Mouse (Mus musculus): ENCODE measurements around the gene Pomc. TPM values are rescaled to one million over a fixed set of nuclear protein-coding genes. Genes with fewer than 3 reads are reported as not detected.

The Pomc gene
- 1.4 and 1.7 TPM in 2 replicates for polyA plus RNA-seq (2014; fragmentation: Nextera tagmentation; extraction: Ambion mirVana)

DNA sequence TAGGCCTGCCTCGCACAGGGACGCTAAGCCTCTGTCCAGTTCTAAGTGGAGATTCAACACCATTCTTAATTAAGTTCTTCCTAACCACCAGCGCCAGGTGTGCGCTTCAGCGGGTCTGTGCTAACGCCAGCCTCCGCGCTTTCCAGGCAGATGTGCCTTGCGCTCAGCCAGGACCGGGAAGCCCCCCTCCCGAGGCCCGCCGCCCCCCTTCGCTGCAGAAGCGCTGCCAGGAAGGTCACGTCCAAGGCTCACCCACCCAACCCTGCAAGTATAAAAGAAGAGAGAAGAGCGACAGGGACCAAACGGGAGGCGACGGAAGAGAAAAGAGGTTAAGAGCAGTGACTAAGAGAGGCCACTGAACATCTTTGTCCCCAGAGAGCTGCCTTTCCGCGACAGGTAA, at the start of gene Pomc:
Pomc (plus strand) TSS at position 301 of the 400 bp plus-strand sequence.
- no peak within 1 kb of the TSS for H3K4me2 ChIP-seq
- 0 out of 2 replicates have a peak, but pooled peaks cover under 1% of the 10 kb centered on the region for H3K4me1 ChIP-seq (replicated peaks; ENCODE audit: control insufficient read depth, insufficient read depth, low read length)
- no peak within 1 kb of the TSS for H3K27ac ChIP-seq (ENCODE audit: low read depth, low read length)
- H3K4me3 ChIP-seq (ENCODE audit: low read depth, low read length): no peak within 1 kb of the TSS
- ATAC-seq (replicated peaks; ENCODE audit: low FRiP score) (no peak), DNase-seq (ENCODE audit: low spot score) (no peak)
- no peaks in the 10 kb centered on the region for H3K36me3 ChIP-seq (ENCODE audit: control insufficient read depth, insufficient read depth, low read length)
- 24% methylated on average over 22 of the region's 22 CpGs for WGBS
- H3K9ac ChIP-seq (ENCODE audit: low read depth, low read length): no peak within 1 kb of the TSS
- H3K27me3 ChIP-seq (replicated peaks; ENCODE audit: control insufficient read depth, insufficient read depth, low read length): peaks cover 17% of the 10 kb centered on the region
- no peaks in the 10 kb centered on the region for H3K9me3 ChIP-seq (ENCODE audit: control insufficient read depth, low read length)

DNA sequence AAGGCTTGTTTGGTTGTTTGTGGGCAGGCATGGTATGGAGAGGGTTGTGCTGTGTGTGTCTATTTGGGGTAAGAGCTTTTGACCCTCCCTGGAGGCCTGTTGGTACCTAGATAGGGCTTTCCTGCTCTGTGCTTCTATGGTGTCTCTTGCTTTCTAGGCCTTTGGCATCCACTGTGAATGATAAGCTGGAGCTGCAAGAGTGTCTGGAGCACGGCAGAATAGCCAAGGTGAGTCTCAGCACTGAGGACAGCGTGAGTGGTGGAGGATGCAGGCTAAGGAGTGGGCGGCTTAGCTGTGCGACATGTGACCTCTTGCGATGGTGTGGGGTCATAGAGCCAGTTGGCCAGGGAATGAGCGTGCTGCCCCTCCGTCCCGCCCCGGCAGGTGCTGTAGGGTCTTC, 49.3 kb upstream of the Pomc start:
- H3K36me3 ChIP-seq (ENCODE audit: control insufficient read depth, insufficient read depth, low read length): peaks cover 46% of the 10 kb centered on the region
- no peak for DNase-seq (ENCODE audit: low spot score)
- no peaks in the 10 kb centered on the region for H3K9me3 ChIP-seq (ENCODE audit: control insufficient read depth, low read length)
- no peak for ATAC-seq (replicated peaks; ENCODE audit: low FRiP score)
- no peak overlapping the region for H3K4me2 ChIP-seq
- no peak overlapping the region for H3K4me3 ChIP-seq (ENCODE audit: low read depth, low read length)
- H3K27ac ChIP-seq (ENCODE audit: low read depth, low read length): no peak overlapping the region
- H3K4me1 ChIP-seq (replicated peaks; ENCODE audit: control insufficient read depth, insufficient read depth, low read length): no peaks in the 10 kb centered on the region
- no peaks in the 10 kb centered on the region for H3K27me3 ChIP-seq (replicated peaks; ENCODE audit: control insufficient read depth, insufficient read depth, low read length)
- WGBS: 95% methylated on average over 9 of the region's 9 CpGs
- H3K9ac ChIP-seq (ENCODE audit: low read depth, low read length): no peak overlapping the region

DNA sequence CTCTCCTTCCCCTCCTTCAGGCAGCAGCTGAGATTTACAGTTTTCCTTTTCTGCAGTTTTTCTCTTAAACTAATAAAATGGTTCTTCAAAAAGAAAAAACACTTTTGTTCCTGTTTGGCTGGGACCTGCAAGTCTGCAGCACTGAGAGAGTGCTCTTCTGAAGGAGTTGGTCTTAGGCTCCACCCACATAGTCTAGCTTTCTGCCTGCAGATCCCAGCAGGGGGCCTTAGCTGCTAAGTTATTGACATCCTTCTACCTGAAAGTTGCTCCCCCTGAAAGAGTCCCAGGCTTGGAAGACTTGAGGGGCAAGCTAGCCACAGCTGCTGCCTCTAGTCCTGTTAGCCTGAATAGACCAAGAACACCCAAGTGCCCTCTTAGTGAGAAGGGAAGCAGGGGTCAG, 48.4 kb upstream of the Pomc start:
- Histone ChIP-seq H3K4me3 (ENCODE audit: low read depth, low read length) (no peak overlapping the region), H3K36me3 (ENCODE audit: control insufficient read depth, insufficient read depth, low read length) (peaks cover 42% of the 10 kb centered on the region), H3K27me3 (replicated peaks; ENCODE audit: control insufficient read depth, insufficient read depth, low read length) (no peaks in the 10 kb centered on the region), H3K4me2 (no peak overlapping the region), H3K4me1 (replicated peaks; ENCODE audit: control insufficient read depth, insufficient read depth, low read length) (no peaks in the 10 kb centered on the region), H3K9ac (ENCODE audit: low read depth, low read length) (no peak overlapping the region), H3K9me3 (ENCODE audit: control insufficient read depth, low read length) (no peaks in the 10 kb centered on the region), H3K27ac (ENCODE audit: low read depth, low read length) (no peak overlapping the region)
- DNase-seq (ENCODE audit: low spot score): no peak
- ATAC-seq (replicated peaks; ENCODE audit: low FRiP score): no peak

DNA sequence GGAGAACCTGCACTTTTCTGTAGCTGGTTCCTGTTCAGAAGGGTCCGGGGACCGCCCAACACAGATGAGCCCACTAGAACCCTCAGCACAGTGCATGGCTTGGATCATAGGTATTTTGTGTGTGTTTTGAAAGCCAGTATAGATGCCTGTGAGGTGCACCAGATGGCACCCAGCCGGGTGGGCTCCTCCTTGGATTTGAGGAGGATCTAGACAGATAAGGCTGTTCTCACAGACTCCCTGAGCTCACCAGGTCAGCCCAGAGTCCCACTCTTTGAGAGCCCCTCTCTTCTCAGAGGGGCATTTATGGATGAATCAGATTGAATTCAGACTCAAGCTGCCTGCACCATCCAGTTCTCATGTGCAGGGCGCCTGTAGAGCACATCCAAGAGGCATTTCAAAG, 47.7 kb upstream of the Pomc start:
- Histone ChIP-seq H3K9ac (ENCODE audit: low read depth, low read length) (no peak overlapping the region), H3K27ac (ENCODE audit: low read depth, low read length) (no peak overlapping the region), H3K4me2 (no peak overlapping the region), H3K27me3 (replicated peaks; ENCODE audit: control insufficient read depth, insufficient read depth, low read length) (no peaks in the 10 kb centered on the region), H3K9me3 (ENCODE audit: control insufficient read depth, low read length) (no peaks in the 10 kb centered on the region), H3K4me3 (ENCODE audit: low read depth, low read length) (no peak overlapping the region), H3K36me3 (ENCODE audit: control insufficient read depth, insufficient read depth, low read length) (peaks cover 36% of the 10 kb centered on the region), H3K4me1 (replicated peaks; ENCODE audit: control insufficient read depth, insufficient read depth, low read length) (no peaks in the 10 kb centered on the region)
- 81% methylated on average over 4 of the region's 4 CpGs for whole genome bisulfite sequencing
- no peak for ATAC-seq (replicated peaks; ENCODE audit: low FRiP score)
- no peak for DNase-seq (ENCODE audit: low spot score)

DNA sequence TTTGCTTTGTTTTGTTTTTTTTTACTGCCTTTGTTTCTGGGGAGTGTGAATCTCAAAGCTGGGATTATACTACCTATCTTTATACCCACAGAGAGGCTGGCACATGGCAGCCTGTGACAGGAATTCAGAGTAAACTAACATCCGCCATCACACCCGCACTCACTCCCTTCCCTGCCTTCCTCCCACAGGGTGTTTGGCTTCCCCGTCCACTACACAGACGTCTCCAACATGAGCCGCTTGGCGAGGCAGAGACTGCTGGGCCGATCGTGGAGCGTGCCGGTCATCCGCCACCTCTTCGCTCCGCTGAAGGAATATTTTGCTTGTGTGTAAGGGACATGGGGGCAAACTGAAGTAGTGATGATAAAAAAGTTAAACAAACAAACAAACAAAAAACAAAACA, 47.3 kb upstream of the Pomc start:
- Histone ChIP-seq H3K36me3 (ENCODE audit: control insufficient read depth, insufficient read depth, low read length) (peaks cover 32% of the 10 kb centered on the region), H3K27me3 (replicated peaks; ENCODE audit: control insufficient read depth, insufficient read depth, low read length) (no peaks in the 10 kb centered on the region), H3K27ac (ENCODE audit: low read depth, low read length) (no peak overlapping the region), H3K4me2 (no peak overlapping the region), H3K9me3 (ENCODE audit: control insufficient read depth, low read length) (no peaks in the 10 kb centered on the region), H3K9ac (ENCODE audit: low read depth, low read length) (no peak overlapping the region), H3K4me1 (replicated peaks; ENCODE audit: control insufficient read depth, insufficient read depth, low read length) (no peaks in the 10 kb centered on the region), H3K4me3 (ENCODE audit: low read depth, low read length) (no peak overlapping the region)
- DNase-seq (ENCODE audit: low spot score) (no peak), ATAC-seq (replicated peaks; ENCODE audit: low FRiP score) (no peak)
- 87% methylated on average over 13 of the region's 13 CpGs for WGBS

DNA sequence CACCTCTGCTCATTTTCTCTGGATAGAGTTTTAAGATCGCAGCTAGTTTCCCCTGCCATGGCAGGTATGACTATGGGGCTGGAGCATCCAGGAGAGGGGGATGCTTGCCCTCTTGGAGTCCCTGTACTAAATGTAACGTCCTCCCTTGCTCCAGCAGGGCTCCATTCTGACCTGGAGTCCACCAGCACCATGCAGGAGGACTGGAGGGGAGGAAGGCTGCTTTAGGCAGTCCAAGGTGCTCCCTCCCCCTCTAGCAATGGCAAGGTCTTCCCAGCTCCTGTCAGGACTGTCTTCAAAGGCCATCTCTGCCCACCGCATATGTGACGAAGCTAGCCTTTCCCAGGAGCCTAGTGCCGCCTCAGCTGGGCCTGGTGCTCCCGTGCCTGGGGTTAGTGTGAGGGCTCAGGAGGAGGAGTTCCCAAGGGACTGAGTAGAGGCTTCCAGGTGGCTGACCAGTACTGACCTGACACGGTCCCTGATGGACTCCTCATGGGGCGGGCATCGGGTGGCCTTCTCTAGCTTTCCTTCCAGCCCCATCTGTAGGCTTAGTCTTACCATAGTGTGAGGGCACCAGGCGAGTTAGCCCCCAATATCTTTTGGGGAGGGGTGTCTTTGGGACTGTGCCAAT, 44.2 kb upstream of the Pomc start:
- Histone ChIP-seq H3K27me3 (replicated peaks; ENCODE audit: control insufficient read depth, insufficient read depth, low read length) (no peaks in the 10 kb centered on the region), H3K4me1 (replicated peaks; ENCODE audit: control insufficient read depth, insufficient read depth, low read length) (no peaks in the 10 kb centered on the region), H3K9me3 (ENCODE audit: control insufficient read depth, low read length) (no peaks in the 10 kb centered on the region), H3K4me3 (ENCODE audit: low read depth, low read length) (no peak overlapping the region), H3K27ac (ENCODE audit: low read depth, low read length) (no peak overlapping the region), H3K36me3 (ENCODE audit: control insufficient read depth, insufficient read depth, low read length) (peaks cover 22% of the 10 kb centered on the region), H3K9ac (ENCODE audit: low read depth, low read length) (no peak overlapping the region), H3K4me2 (no peak overlapping the region)
- whole genome bisulfite sequencing: 60% methylated on average over 10 of the region's 10 CpGs
- ATAC-seq (replicated peaks; ENCODE audit: low FRiP score) (no peak), DNase-seq (ENCODE audit: low spot score) (no peak)

DNA sequence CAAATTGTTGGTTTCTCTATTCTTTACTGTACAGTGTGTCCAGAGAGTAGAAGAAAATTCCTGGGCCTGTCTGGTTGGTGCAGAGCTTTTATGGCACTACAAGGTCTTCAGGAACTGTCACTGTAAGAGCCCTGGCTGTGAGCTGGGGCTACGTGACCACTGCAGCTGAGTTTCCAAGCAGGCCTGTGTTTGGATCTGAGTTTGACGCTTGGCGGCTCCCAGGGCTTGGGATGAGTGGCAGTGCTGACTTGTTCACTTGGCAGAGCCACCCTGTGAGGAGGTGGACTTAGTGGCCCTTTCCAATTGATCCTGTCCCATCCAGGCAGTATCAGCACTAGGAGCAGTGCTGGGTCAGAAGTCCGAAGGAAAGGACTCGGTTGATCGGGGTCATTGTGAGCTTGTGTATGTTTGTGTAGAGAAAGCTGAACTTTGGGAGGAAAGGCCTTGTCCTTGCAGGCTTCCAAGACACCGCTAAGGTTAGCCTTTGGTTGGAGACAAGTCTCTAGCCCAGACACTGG, 42.9 kb upstream of the Pomc start:
- Histone ChIP-seq H3K4me2 (no peak overlapping the region), H3K27me3 (replicated peaks; ENCODE audit: control insufficient read depth, insufficient read depth, low read length) (no peaks in the 10 kb centered on the region), H3K27ac (ENCODE audit: low read depth, low read length) (no peak overlapping the region), H3K36me3 (ENCODE audit: control insufficient read depth, insufficient read depth, low read length) (peaks cover 13% of the 10 kb centered on the region), H3K9ac (ENCODE audit: low read depth, low read length) (no peak overlapping the region), H3K4me1 (replicated peaks; ENCODE audit: control insufficient read depth, insufficient read depth, low read length) (no peaks in the 10 kb centered on the region), H3K4me3 (ENCODE audit: low read depth, low read length) (no peak overlapping the region), H3K9me3 (ENCODE audit: control insufficient read depth, low read length) (no peaks in the 10 kb centered on the region)
- ATAC-seq (replicated peaks; ENCODE audit: low FRiP score): no peak
- 88% methylated on average over 7 of the region's 7 CpGs for WGBS
- no peak for DNase-seq (ENCODE audit: low spot score)

DNA sequence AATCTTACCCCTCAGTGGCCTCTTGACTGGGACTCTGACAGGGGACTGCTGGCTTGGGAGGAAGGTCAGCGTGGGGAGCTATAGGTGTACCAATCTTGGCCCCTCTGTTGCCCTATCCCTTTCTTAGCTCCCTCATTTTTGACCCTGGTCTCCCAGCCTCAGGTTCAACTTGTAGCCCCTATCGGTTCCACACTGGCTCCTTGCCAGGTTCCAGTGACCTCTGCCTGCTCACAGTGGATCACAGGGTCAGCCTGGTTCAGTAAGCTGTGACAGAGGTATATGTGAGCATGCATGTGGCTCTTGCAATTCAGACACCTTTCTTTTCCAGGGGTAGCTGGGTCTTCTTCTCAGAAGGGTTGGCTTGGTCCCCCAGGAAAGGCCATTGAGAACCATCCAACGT, 38.9 kb upstream of the Pomc start:
- H3K4me3 ChIP-seq (ENCODE audit: low read depth, low read length): no peak overlapping the region
- H3K4me1 ChIP-seq (replicated peaks; ENCODE audit: control insufficient read depth, insufficient read depth, low read length): 0 out of 2 replicates have a peak, but pooled peaks cover 3% of the 10 kb centered on the region
- 81% methylated on average over 3 of the region's 3 CpGs for WGBS
- no peak overlapping the region for H3K9ac ChIP-seq (ENCODE audit: low read depth, low read length)
- no peak for DNase-seq (ENCODE audit: low spot score)
- no peaks in the 10 kb centered on the region for H3K36me3 ChIP-seq (ENCODE audit: control insufficient read depth, insufficient read depth, low read length)
- no peaks in the 10 kb centered on the region for H3K27me3 ChIP-seq (replicated peaks; ENCODE audit: control insufficient read depth, insufficient read depth, low read length)
- no peak overlapping the region for H3K4me2 ChIP-seq
- no peak overlapping the region for H3K27ac ChIP-seq (ENCODE audit: low read depth, low read length)
- ATAC-seq (replicated peaks; ENCODE audit: low FRiP score): no peak
- H3K9me3 ChIP-seq (ENCODE audit: control insufficient read depth, low read length): no peaks in the 10 kb centered on the region

DNA sequence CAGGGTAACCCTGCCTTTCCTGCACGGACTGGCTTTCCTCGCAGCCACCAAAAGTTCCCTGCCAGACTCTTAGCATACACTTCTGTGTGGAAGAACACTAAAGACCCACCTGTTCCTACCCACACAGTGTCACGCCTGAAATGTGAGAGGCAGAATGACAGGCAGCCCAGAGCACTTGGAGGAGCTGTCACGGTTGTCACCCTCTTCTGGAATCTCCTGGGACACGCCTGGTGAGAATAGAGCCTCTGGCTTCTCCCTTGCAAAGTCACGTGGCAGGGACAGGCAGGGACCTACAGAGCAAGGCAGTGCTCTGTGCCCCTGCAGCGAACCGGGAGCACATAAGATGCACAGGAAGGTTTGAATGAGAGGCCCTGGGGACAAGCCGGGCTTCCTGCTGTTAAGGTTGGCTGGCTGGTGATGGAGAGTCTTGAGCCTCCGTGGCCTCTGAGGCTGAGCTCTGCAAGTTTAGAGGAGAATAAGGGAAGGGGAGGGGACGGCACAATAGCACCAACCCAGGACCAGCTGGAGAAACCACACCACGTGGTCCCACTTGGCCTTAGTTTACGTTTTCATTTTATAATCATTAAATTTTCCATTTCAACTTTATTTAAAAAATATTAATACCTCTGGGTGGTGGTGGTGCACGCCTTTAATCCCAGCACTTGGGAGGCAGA, 36.9 kb upstream of the Pomc start:
- Histone ChIP-seq H3K27ac (ENCODE audit: low read depth, low read length) (no peak overlapping the region), H3K4me2 (no peak overlapping the region), H3K27me3 (replicated peaks; ENCODE audit: control insufficient read depth, insufficient read depth, low read length) (no peaks in the 10 kb centered on the region), H3K4me3 (ENCODE audit: low read depth, low read length) (no peak overlapping the region), H3K9me3 (ENCODE audit: control insufficient read depth, low read length) (no peaks in the 10 kb centered on the region), H3K36me3 (ENCODE audit: control insufficient read depth, insufficient read depth, low read length) (no peaks in the 10 kb centered on the region), H3K4me1 (replicated peaks; ENCODE audit: control insufficient read depth, insufficient read depth, low read length) (0 out of 2 replicates have a peak, but pooled peaks cover 3% of the 10 kb centered on the region), H3K9ac (ENCODE audit: low read depth, low read length) (no peak overlapping the region)
- WGBS: 31% methylated on average over 14 of the region's 14 CpGs
- DNase-seq (ENCODE audit: low spot score) (no peak), ATAC-seq (replicated peaks; ENCODE audit: low FRiP score) (no peak)

Data from liver, embryonic 11.5 days (tissue).